In the genomic region with DNA sequence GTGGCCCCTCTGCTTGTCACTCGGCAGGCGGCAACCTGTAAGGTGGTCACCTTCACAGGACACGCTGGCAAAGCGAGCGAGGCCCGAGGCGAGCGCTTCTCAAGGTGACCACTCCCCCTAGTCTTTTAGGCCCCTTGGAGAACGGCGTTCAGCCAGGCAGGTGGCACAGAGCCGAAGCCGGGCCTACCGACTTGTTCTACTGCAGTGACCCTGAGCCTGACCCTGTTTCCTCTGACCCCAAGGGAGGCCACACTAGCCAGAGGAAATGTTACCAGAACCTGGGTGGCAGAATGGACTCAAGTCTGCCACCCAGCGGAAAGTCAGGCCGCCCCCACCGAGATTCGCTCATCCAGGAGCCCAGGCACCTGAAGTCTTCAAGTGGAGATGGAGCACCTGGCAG, we compare ENCODE assay signal across 9 mouse cellular contexts.
DNase-seq lines count a peak whose midpoint lies in the region; ATAC-seq and TF ChIP-seq lines count a peak whose summit lies in the region.
"Had no signal": no experiment of that assay in that cellular context is flagged by ENCODE, and none has a peak within 500 bp of the region (broad histone marks: within the 10 kb centered on the region; RNA-seq: fewer than 3 reads in every experiment).

No protein-coding gene starts in this region.

- no peak overlapping the region for H3K4me3 ChIP-seq in forebrain, embryonic 11.5 days (ENCODE audit: low read depth, low read length)
- H3K4me3 ChIP-seq in hindbrain, postnatal 0 days (ENCODE audit: low read length) = no peak overlapping the region
- H3K4me3 ChIP-seq in liver, embryonic 11.5 days (ENCODE audit: low read depth, low read length) = peak overlapping the region; percentile 14; the same call in 1 of the 2 replicates
- H3K4me3 ChIP-seq: liver, embryonic 15.5 days had no signal

- ATAC-seq in forebrain, embryonic 11.5 days (replicated peaks; ENCODE audit: low FRiP score) = 0 out of 2 replicates have a peak, but pooled peaks have one; percentile 24
- ATAC-seq in hindbrain, postnatal 0 days = no peak
- no peak for ATAC-seq in liver, embryonic 11.5 days (replicated peaks; ENCODE audit: low FRiP score)

- H3K36me3 ChIP-seq in forebrain, embryonic 11.5 days (ENCODE audit: control insufficient read depth, insufficient read depth, low read length) = no peaks in the 10 kb centered on the region
- no peaks in the 10 kb centered on the region for H3K36me3 ChIP-seq in hindbrain, postnatal 0 days (ENCODE audit: insufficient read depth, low read length)
- no peaks in the 10 kb centered on the region for H3K36me3 ChIP-seq in liver, embryonic 11.5 days (ENCODE audit: control insufficient read depth, insufficient read depth, low read length)
- H3K36me3 ChIP-seq: liver, embryonic 15.5 days had no signal

- H3K4me2 ChIP-seq in forebrain, embryonic 11.5 days (ENCODE audit: low read depth, low read length, severe bottlenecking) = peak overlapping the region; percentile 36; the same call in 1 of the 2 replicates
- peak overlapping the region; percentile 38; the same call in 1 of the 2 replicates for H3K4me2 ChIP-seq in hindbrain, postnatal 0 days (ENCODE audit: low read depth, low read length)
- peak overlapping the region; percentile 36 for H3K4me2 ChIP-seq in liver, embryonic 11.5 days
- H3K4me2 ChIP-seq: liver, embryonic 15.5 days had no signal

- WGBS in forebrain, embryonic 11.5 days = 10% methylated on average over 17 of the region's 17 CpGs
- WGBS in hindbrain, postnatal 0 days = 13% methylated on average over 17 of the region's 17 CpGs
- 11% methylated on average over 17 of the region's 17 CpGs for WGBS in liver, embryonic 11.5 days

- no peak overlapping the region for H3K27ac ChIP-seq in forebrain, embryonic 11.5 days (ENCODE audit: low read depth, low read length)
- no peak overlapping the region for H3K27ac ChIP-seq in hindbrain, postnatal 0 days
- H3K27ac ChIP-seq in liver, embryonic 11.5 days (ENCODE audit: low read depth, low read length) = no peak overlapping the region
- H3K27ac ChIP-seq: liver, embryonic 15.5 days had no signal

- DNase-seq in left cerebral cortex, adult 18-20 months (ENCODE audit: low spot score in 2 of 2) = peak; percentile 37 to 43
- DNase-seq in left cerebral cortex, adult 11 months (ENCODE audit: low spot score) = no peak
- DNase-seq in adrenal gland, postnatal 36 days = peak; percentile 30 to 51
- no peak for DNase-seq in forebrain, embryonic 11.5 days (ENCODE audit: low spot score)
- DNase-seq in hindbrain, postnatal 0 days (ENCODE audit: low spot score) = no peak
- no peak for DNase-seq in liver, embryonic 11.5 days (ENCODE audit: low spot score)
- peak; percentile 21 for DNase-seq in skeletal muscle tissue, adult 2 months (ENCODE audit: low read depth, low spot score)
- DNase-seq in right cerebral cortex, postnatal 25 days = no peak

- TF ChIP-seq CTCF in hindbrain, postnatal 0 days (IDR thresholded peaks at IDR 0.05; ENCODE audit: low read depth) = peak; percentile 63

- H3K9ac ChIP-seq in forebrain, embryonic 11.5 days (ENCODE audit: low read length) = no peak overlapping the region; the same call in 1 of the 2 replicates
- H3K9ac ChIP-seq in hindbrain, postnatal 0 days (replicated peaks; ENCODE audit: low read length) = no peak overlapping the region
- no peak overlapping the region for H3K9ac ChIP-seq in liver, embryonic 11.5 days (ENCODE audit: low read depth, low read length)
- H3K9ac ChIP-seq: liver, embryonic 15.5 days had no signal

- peaks cover 24% of the 10 kb centered on the region for H3K4me1 ChIP-seq in forebrain, embryonic 11.5 days (replicated peaks; ENCODE audit: control insufficient read depth, insufficient read depth, low read length)
- H3K4me1 ChIP-seq in hindbrain, postnatal 0 days (ENCODE audit: insufficient read depth, low read length) = peaks cover 20% of the 10 kb centered on the region
- H3K4me1 ChIP-seq in liver, embryonic 11.5 days (replicated peaks; ENCODE audit: control insufficient read depth, insufficient read depth, low read length) = no peaks in the 10 kb centered on the region
- H3K4me1 ChIP-seq: liver, embryonic 15.5 days had no signal

- no peaks in the 10 kb centered on the region for H3K9me3 ChIP-seq in forebrain, embryonic 11.5 days (ENCODE audit: control insufficient read depth, low read length)
- no peaks in the 10 kb centered on the region for H3K9me3 ChIP-seq in hindbrain, postnatal 0 days (ENCODE audit: low read length)
- H3K9me3 ChIP-seq in liver, embryonic 11.5 days (ENCODE audit: control insufficient read depth, low read length) = no peaks in the 10 kb centered on the region
- H3K9me3 ChIP-seq: liver, embryonic 15.5 days had no signal

- no peaks in the 10 kb centered on the region for H3K27me3 ChIP-seq in forebrain, embryonic 11.5 days (ENCODE audit: control insufficient read depth, insufficient read depth, low read length)
- H3K27me3 ChIP-seq in hindbrain, postnatal 0 days (ENCODE audit: insufficient read depth, low read length) = no peaks in the 10 kb centered on the region; the same call in 1 of the 2 replicates
- H3K27me3 ChIP-seq in liver, embryonic 11.5 days (replicated peaks; ENCODE audit: control insufficient read depth, insufficient read depth, low read length) = peaks cover 32% of the 10 kb centered on the region

Comparison
In these comparisons a context has a peak if more than half of its experiments do, and no peak if none do; other contexts are left out.
1. DNase-seq: peak in left cerebral cortex, adult 18-20 months (2 of 2), adrenal gland, postnatal 36 days (2 of 2) and skeletal muscle tissue, adult 2 months (single experiment); none in left cerebral cortex, adult 11 months (single experiment), forebrain, embryonic 11.5 days (single experiment), hindbrain, postnatal 0 days (single experiment), liver, embryonic 11.5 days (single experiment) and right cerebral cortex, postnatal 25 days (single experiment).
2. Peak in every context shown above with its lines, with median percentiles within 50 percentile points of each other: H3K4me2 ChIP-seq.